Mouse (Mus musculus) gonadal fat pad, adult 2 months (tissue): ENCODE data around the gene Zfp119b. TPM values are rescaled to one million over a fixed set of nuclear protein-coding genes. Genes with fewer than 3 reads are reported as not detected.

Source experiments
- DNase-seq: peaks from one replicate; pipeline ENCODE4 v3.0.0-alpha.2; 2012; ENCODE audit warnings: low read depth
- polyA plus RNA-seq: library from polyadenylated mRNA; depleted of rRNA; stranded (reverse); fragments of >200 nt; gene quantifications from 2 replicates; pipeline ENCODE4 v1.2.3, GENCODE M21; 2012; rRNA removed

The Zfp119b gene
- 0.93 and 1.3 TPM in 2 replicates for polyA plus RNA-seq

DNA sequence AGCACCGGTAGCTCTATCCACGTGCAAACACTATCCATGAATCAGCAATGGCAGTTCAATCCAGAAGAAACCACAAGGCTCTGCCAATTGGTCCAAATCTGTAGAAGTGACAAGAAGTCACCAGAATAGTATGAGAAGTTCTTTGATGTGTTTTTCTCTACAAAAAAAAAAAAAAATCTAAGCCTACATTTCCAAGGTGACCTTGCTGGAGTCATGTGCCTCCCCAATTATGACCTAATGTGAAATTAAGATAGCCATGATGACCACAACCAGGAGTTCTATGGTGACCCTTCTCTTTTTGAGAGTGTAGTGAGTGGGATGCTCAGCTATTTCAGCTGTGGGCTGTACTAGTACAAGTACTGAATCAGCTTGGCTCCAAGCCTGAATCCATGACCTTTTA is at the start of gene Zfp119b:
TSS of gene Zfp119b (minus strand) at position 101 of the 400 bp plus-strand sequence.
- no peak for DNase-seq

DNA sequence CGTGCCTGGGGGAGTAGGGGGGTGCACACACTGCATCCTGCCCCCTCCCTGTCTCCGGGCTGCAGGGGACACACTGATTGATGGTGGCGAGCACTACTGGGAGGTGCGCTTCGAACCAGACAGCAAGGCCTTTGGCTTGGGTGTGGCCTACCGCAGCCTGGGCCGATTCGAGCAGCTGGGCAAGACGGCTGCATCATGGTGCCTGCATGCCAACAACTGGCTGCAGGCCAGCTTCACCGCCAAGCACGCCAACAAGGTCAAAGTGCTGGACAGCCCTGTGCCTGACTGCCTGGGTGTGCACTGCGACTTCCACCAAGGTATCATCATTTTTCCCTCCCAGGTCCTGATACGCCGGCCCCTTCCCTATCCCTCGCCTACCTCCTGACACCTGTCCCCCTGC is 46.7 kb upstream of the Zfp119b start:
- no peak for DNase-seq

DNA sequence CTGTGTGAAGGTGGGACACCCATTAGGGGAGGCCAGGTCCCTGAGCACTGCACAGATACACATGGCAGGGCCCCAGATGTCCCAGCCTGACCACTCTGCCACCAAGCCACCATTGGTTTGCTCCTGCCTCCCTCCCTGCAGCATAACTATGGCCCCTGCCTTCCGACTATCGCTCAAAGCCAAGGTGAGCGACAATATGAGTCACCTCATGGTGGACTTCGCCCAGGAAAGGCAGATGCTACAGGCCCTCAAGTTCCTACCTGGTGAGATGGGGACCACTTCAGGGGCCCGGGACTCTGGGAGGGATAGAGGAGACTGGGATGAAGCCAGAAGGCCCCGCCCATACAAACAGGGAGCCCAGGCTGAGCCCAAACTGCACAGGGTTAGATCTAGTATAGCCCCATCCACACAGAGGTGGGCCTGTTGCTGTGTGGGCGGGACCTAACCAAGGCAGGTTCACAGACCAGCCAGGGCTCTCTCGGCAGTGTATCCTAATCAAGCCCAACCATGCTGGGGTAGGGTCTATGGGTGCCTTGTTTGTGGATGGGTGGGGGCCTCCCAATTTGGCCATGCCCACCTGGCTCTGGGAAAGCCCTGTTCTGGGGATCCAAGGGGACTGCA is 41.1 kb upstream of the Zfp119b start:
- no peak for DNase-seq

DNA sequence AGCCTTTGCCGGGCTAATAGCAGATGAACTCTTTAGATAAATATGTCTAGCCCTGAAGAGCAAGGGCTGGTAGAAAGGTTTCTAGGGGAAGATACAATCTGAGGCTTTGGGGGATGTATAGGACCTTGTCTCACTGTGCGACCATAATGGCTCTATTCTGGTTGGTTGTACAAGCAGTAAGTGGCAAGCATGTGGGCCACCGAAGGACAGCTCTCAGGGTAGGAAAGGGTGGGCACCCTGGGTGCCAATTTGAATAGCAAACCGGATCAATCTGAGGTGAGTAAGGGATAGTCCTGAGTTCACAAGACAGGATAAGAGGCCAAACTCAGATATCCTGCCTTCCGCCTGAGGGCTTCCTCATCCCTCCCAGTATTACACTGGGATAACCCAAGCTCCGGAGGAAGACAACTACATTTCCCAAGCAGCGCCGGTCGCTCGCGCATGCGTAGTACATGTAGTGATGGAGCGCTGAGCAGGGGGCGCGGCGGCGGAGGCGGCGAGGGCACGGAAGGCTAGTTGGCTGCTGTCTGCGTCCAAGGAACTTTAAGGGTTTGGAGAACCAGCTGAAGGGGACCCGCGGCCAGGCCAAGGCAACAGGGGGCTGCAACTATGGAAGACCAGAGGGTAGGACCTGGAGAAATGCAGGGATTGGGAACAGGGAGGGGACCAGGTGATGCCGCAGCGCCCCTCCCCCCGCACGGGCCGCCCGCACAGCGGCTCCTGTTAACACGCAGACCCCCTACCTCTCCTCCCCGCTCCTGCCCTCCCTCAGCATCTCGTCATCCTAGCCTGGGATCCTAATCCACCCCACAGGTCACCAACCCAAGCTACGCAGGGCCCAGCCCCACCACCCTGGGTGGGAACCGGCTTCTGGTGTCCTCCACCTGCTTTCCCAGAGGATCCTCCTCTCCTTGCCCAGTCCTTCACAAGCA is 37.0 kb upstream of the Zfp119b start, which contains the start of gene Fsd1:
TSS of gene Fsd1 (plus strand) at position 480 of the 932 bp plus-strand sequence.
- DNase-seq: no peak

DNA sequence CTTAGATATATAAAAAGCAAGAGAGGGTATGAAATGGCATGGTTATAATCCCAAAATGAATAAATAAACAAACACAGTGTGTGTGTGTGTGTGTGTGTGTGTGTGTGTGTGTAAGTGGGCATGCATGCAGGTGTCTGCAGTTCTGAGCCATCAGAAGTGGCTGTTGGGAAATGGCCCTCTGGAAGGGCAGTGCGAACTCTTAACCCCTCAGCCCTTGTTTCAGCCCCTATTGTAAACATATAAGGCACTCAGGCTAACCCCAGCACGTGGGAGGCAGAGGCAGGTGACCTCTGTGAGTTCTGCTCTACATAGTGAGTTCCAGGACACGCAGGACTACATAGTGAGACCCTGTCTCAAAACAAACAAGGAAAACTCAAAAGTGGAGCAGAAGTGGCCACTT is 28.0 kb upstream of the Zfp119b start:
- no peak for DNase-seq

DNA sequence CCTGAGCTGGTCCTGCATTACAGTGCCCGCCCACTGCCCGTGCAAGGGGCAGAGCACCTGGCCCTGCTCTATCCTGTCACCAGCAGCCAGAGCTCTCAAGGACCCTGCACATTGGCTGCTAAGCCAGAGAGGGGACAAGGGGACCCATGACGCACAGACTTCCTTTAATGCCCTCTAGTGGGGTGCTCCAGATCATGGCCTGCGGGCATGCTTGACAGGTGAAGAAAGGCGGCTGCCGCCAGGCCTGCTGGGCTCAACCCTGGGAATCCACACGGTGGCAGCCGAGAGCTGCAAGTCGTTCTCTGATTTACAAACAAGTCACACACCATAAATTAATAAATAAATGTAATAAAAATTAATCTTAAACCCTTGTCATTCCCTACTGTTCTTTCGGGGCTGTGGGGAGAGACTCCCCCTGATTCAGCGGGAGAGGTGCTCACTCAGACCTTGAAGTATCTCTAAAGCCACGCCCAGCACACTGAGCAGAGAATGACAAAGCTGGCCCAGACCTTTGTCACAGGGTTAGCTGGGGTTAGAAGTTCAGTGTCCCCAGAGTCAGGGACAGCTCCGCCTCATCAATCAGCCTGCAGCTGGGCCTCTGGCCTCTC is 27.1 kb upstream of the Zfp119b start:
- DNase-seq: no peak

DNA sequence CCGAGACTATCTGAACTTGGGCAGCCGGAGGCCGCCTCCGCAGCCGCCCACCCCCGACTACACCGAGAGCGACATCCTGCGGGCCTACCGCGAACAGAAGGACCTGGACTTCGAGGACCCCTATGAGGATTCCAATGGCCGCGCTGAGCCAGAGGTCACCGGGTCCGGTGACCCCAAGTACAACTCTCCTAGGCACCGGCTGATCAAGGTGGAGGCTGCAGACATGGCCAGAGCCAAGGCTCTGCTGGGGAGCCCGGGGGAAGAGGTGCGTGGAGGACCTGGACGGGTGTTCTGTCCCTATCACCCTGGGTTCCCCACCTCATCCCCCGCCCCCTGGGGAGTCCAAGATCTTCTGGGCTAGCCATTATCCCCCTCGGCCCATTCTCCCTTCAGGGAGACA is 22.2 kb upstream of the Zfp119b start:
- no peak for DNase-seq

DNA sequence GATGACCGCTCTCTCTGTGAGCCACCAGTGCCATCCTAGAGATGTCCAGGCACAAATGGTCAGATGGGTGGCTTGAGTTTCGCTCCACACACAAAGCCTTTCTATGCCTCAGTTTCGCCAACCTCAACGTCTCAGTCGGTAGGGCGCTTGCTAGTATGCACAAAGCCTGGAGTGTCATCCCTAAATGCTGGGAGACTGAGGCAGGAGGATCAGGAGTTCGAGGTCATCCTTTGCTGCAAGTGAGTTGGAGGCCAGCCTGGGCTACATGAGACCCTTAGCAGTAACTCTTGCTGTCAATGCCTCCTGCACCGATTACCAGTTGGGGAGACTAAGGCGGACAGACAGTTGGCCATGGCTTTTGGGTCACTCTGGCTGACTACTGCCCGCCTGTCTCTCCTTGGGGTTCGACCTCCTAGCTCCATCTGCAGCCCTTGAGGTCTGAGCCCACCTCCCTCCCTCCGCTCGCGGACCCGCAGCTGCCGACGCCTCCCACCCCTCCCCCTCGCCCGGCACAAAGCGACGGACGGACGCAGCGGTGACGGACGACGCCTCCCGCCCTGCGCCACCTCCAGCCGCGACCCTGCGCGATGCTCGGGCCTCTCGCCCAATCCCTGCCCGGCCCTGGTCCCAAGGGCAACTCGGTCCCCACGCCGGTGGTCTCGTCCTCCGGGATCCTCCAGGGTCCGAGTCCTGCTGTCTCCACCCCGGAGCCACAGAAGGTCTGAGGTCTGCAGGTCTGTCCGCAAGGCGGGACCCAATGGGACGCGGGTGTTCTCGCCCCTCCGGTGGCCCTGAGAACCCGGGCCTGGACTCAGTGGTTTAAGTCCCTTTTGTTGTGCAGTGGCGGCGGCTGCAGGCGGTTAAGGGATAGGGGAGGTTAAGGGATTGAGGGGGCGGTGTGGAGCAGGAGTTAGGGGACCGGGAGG is 20.9 kb upstream of the Zfp119b start, which contains the start of gene Shd:
TSS of gene Shd (plus strand) at position 502 of the 926 bp plus-strand sequence.
- no peak for DNase-seq

DNA sequence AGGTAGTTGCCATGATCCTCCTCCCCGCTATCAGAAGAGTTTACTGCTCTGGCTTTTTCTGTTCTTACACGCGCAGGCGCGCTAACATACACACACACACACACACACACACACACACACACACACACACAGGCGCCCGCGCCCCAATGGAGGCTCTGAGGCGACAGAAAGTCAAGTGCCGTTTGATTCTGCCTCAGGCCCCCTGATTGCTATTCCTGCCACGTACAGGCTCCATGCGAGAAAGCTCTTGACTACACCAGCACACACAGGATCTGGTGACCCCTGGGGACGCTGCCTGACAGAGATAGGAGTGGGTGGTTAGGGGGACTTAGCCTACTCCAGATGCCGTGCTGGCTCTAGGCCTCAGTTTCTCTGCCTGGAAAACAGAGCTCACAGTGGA is 20.3 kb upstream of the Zfp119b start:
- no peak for DNase-seq

DNA sequence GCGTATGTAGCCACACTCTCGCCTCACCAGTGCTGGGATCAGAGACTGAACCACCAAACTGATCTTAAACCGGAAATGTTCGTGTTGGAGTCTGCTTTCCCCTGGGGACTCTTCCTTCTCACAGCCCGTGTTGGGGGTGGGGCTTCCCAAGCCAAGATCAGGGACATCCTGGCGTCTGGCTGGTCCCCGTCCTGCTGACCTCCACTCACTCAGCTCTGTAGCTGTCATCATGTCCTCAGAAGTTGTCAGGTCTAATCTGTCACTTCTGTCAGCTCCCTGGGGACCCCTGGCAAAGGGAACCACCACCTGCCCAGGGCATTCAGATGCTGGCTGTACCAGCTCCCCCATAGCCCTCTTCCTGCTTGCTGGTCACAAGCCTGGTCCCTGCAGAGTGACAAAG is 18.9 kb upstream of the Zfp119b start:
- no peak for DNase-seq

DNA sequence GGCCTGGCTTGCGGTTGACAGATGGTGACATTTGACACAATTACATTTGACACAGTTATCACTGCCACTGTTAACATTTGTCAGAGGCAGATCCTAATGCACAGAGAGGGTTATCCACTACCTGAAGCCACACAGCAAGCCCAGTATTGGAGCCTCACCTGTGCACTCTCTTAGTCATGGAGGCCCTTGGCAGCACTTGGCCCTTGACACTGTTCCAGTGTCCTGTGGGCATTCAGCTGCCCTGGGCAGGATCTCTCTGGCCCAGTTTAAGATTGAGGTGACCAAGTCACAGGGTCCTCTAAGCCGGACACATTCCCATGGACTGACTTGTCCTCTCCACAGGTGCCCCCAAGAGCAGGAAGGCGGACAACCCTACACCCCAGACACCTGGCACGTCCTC is 17.9 kb upstream of the Zfp119b start:
- DNase-seq: no peak

DNA sequence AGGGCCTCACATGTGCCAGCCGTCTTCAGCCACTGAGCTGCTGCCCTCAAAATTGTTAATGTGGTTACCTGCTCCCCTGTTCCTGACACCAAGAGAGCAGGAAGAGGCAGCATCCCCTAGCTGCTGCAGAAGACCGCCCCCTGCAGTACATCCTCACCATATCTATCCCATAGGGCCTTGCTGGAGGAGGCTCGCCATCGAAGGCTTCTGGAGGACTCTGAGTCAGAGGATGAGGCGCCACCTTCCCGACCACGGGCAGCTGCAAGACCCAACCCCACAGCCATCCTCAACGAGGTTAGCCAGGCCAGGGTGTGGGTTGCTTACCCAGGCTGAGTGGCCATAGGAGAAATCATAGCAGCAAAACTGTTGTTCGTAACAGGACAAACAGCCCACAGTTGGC is 15.7 kb upstream of the Zfp119b start:
- DNase-seq: no peak

DNA sequence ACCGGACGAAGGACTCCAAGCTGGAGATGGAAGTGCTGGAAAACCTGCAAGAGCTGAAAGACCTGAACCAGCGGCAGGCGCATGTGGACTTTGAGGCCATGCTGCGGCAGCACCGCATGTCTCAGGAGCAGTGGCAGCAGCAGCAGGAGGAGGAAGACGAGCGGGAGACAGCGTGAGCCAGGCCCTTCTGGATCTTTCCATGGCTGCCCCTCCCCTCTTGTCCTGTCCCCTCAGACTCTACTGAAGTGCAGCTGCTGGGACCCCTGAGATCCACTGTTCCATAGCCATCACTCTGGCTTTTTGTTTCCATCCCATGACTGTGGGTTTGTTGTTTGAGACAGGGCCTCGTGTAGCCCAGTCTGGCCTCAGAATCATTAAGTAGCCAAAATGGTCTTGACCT is 15.2 kb upstream of the Zfp119b start:
- no peak for DNase-seq

DNA sequence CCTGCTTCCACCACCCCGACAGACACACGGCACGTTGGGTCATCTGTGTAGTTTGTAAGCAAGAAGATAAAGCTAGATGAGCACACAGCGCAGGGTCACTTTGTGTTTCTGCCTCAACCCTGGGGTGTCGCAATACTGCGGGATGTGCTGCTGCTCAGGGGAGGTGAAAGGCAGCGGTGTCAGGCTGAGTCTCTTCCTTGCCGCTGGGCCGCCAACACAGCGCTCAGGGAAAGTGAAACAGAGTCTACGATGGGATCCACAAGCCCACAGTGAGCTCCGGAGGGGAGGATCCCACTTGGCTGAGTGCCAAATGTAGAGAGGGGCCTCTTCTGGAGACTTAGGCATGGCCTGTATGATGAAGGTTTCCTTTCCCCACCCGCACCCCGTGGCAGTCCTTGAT is 13.9 kb upstream of the Zfp119b start:
- DNase-seq: no peak

DNA sequence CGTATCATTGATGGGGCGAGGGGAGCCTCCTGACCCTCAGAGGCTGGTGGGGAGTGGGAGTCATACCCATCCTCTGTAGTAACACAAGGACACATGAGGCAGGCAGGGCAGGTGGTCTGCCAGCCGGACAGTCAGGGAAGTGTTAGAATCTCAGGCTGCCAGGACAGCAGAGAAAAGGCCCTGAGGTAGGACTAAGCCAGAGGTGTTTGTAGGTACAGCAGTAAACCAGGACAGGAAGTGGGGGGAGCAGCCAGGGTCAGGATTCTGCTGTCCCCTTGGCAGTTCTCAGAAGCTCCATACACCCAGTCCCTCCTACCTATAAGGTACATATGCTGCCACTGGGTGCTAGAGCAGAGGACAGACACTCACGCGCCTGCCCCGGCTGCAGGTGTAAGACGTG is 12.3 kb upstream of the Zfp119b start:
- DNase-seq: no peak

DNA sequence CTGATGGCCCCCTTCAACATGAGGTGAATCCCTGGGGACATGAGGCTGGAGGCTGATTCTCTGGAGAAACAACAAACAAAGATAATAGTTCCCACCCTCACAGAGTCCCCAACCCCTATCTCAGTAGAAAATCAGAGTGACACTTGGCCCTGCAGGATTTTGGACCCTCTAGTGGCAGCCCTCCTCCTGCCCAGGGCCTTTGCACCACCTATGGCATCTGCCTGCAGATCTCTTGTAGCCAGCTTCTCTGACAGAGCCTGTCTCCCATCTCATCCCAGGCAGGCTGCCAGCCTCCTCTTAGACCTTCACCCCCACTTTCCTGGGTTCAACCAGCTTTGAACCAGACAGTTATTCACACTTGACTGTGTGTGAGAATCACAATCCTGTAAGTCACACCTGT is 11.5 kb upstream of the Zfp119b start:
- no peak for DNase-seq

DNA sequence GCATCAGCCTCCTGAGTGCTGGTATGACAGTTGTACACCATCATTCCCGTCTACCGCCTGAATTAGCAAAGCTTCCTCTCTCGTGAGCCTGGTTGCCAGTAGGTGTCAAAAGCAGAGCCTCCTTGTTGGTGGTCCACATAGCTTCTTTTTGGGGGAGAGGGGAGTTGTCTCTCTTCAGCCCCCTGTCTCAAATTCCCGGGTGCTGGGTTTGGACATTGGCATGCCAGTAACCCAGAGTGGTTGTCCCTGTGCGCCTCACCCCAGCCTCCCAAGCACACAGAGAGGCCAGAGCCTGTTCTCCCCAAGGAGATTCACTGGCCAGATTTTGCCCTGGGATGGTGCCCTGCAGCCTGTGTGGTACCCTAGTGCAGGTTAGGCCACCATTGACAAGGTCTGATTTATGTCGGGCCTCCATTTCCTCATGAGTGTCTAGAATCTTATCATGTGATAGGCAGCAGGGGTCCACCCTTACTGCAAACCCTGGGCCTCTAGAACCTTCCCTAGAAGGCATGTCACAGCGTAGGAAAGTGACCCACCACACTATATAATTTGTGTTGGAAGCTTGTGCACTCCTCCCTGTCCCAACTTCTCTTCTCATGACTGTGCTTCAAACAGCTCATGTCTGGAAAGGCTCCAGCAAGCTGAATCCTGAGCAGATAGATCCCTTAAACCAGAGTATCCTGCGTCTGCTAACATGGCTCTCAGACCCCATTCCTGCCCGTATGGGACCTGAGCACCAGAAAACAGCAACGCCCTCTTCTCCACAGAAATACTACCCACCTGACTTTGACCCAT is 10.8 kb upstream of the Zfp119b start:
- no peak for DNase-seq

DNA sequence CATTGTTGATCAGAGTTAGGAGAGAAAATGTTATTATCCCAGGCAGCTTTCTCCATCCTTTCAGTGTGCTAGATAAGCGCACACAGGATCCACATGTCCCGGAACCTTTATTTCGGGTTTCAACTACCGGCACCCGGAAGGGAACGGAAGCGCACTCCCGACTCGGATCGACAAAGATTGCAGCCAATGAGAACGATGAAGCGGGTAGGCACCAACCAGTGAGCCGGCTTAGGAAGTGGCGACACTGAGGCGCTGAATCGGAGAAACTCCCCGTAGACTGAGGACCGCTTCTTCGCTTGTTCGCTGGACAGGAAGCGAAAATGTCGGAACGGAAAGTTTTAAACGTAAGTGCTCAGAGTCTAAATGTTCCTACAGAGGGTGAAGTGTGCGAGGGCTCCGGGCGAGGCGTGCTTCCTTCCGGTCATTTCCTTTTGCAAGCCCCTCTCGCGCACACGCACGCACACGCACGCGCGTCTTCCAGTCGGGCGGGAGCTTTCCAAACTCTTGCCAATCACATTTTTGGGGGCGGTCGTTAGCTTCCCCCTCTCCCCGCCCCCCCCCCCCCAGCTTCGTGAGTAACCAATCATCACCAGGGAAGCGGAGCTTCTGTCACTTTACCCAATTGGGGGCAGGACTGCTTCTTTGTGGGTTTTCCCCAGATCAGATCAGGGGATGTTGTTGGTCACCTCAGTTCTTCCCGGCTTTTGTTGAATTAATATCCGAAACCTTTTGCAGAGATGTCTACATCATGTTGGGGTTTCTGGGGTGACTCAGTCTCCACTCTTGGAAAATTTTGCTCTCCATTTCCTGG is 9.8 kb upstream of the Zfp119b start, which contains the start of gene Yju2:
TSS of gene Yju2 (plus strand) at position 182 of the 811 bp plus-strand sequence.
- peak; percentile 85 for DNase-seq

DNA sequence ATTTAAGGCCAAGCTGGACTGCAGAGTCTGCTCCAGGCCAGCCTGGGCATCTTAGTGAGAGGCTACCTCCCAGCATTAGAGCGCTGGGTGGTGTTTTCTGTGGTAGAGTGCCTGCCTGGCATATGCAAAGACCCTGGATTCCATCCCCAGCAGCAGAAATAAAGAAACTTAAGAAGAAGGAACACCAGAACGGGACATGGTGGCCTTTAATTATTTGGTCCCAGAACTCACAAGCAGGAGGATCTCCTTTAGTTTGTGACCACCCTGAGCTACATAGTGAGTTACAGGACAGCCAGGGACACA is 9.2 kb upstream of the Zfp119b start:
- no peak for DNase-seq
